Mouse (Mus musculus) lung, postnatal 0 days (tissue): ENCODE measurements around the gene Socs3. TPM values are rescaled to one million over a fixed set of nuclear protein-coding genes. Genes with fewer than 3 reads are reported as not detected.

Experiments
- ATAC-seq: fragments of 200-750 bp; cut with Nextera tagmentation; 2 replicates; pipeline ENCODE4 v1.8.0; 2017; ENCODE audit warnings: moderate library complexity
- DNase-seq: peaks from one replicate; pipeline ENCODE4 v3.0.0-alpha.2; 2016; ENCODE audit warnings: low spot score
- H3K27ac ChIP-seq: fragments of 300-500 bp; sonication (generic); 2 replicates; pipeline ENCODE4 v1.5.1; 2014; ENCODE audit warnings: antibody characterized with exemption, mild to moderate bottlenecking, low read length, mixed read lengths
- H3K27me3 ChIP-seq: fragments of 300-500 bp; sonication (generic); replicated peaks from 2 replicates; pipeline ENCODE4 v1.6.1; 2014; ENCODE audit warnings: low read length, mixed read lengths; ENCODE audit not compliant: insufficient read depth
- H3K36me3 ChIP-seq: fragments of 300-500 bp; sonication (generic); 2 replicates; pipeline ENCODE4 v1.6.1; 2014; ENCODE audit warnings: low read length, mixed read lengths; ENCODE audit not compliant: insufficient read depth
- H3K4me1 ChIP-seq: fragments of 300-500 bp; sonication (generic); 2 replicates; pipeline ENCODE4 v1.6.1; 2014; ENCODE audit warnings: antibody characterized with exemption, low read depth, low read length, mixed read lengths; ENCODE audit not compliant: insufficient read depth
- H3K4me2 ChIP-seq: fragments of 300-500 bp; sonication (generic); replicated peaks from 2 replicates; pipeline ENCODE4 v1.6.1; 2014; ENCODE audit warnings: low read depth, mild to moderate bottlenecking, low read length, moderate library complexity, mixed read lengths
- H3K4me3 ChIP-seq: fragments of 300-500 bp; sonication (generic); 2 replicates; pipeline ENCODE4 v1.5.1; 2014; ENCODE audit warnings: low read depth, low read length
- H3K9ac ChIP-seq: fragments of 300-500 bp; sonication (generic); replicated peaks from 2 replicates; pipeline ENCODE4 v1.6.1; 2014; ENCODE audit warnings: low read depth, mild to moderate bottlenecking
- H3K9me3 ChIP-seq: fragments of 300-500 bp; sonication (generic); 2 replicates; pipeline ENCODE4 v1.6.1; 2016; ENCODE audit warnings: low read length, mixed read lengths
- CTCF ChIP-seq: IDR thresholded peaks from 2 replicates; pipeline ENCODE4 v1.5.1; 2016; ENCODE audit warnings: antibody characterized with exemption, mild to moderate bottlenecking
- EP300 ChIP-seq: IDR thresholded peaks from 2 replicates; pipeline ENCODE4 v1.6.1; 2016; ENCODE audit warnings: antibody characterized with exemption, mild to moderate bottlenecking, control low read depth
- WGBS: fragments of 180-500 bp; shearing (Covaris S2); extraction: QIAGEN DNeasy Blood & Tissue Kit; methylation state at CpG from one replicate; pipeline ENCODE4 v1.1.7; 2014; 5-methylcytosine and 5-hydroxymethylcytosine counted together
- polyA plus RNA-seq: library from polyadenylated mRNA; unstranded; fragments of >200 nt; fragmentation: Nextera tagmentation; extraction: Ambion mirVana; gene quantifications from 2 replicates; pipeline ENCODE4 v1.2.1, GENCODE M21; 2015

Socs3 gene
- polyA plus RNA-seq, 1 experiment from 2014 or later: 27.5 TPM

GRCm38 (mm10) chr11:117986126-117987031, 16.5 kb upstream of the Socs3 start, which contains the start of gene Pgs1:
Pgs1 (plus strand) TSS chr11:117986292.
- DNase-seq (peak; percentile 95), ATAC-seq (peak; percentile 83)
- Histone ChIP-seq H3K9me3 (no peaks in the 10 kb centered on the region), H3K4me2 (peak within 1 kb of the TSS; percentile 60), H3K4me3 (peak within 1 kb of the TSS; percentile 100), H3K9ac (peak within 1 kb of the TSS; percentile 97), H3K27me3 (no peaks in the 10 kb centered on the region), H3K36me3 (no peaks in the 10 kb centered on the region), H3K4me1 (peaks cover 24% of the 10 kb centered on the region; the same call in 1 of the 2 replicates), H3K27ac (peak within 1 kb of the TSS; percentile 98)
- WGBS: 6% methylated on average over 50 of the region's 51 CpGs
- TF ChIP-seq EP300 (no peak), CTCF (no peak)

GRCm38 (mm10) chr11:117983770-117984169, 13.9 kb upstream of the Socs3 start:
- 54% methylated on average over 7 of the region's 7 CpGs for WGBS
- H3K4me2 ChIP-seq: no peak overlapping the region
- no peak for ATAC-seq
- H3K9ac ChIP-seq: no peak overlapping the region
- TF ChIP-seq CTCF (no peak), EP300 (no peak)
- no peak overlapping the region for H3K4me3 ChIP-seq
- H3K36me3 ChIP-seq: no peaks in the 10 kb centered on the region
- no peak overlapping the region for H3K27ac ChIP-seq
- H3K27me3 ChIP-seq: no peaks in the 10 kb centered on the region
- H3K9me3 ChIP-seq: no peaks in the 10 kb centered on the region
- no peak for DNase-seq
- peaks cover 9% of the 10 kb centered on the region; the same call in 1 of the 2 replicates for H3K4me1 ChIP-seq

- WGBS: 44% methylated on average over 5 of the region's 5 CpGs
- H3K4me1 ChIP-seq: peaks cover 5% of the 10 kb centered on the region; the same call in 1 of the 2 replicates
- ATAC-seq: peak; percentile 39
- H3K27me3 ChIP-seq: no peaks in the 10 kb centered on the region
- TF ChIP-seq EP300: peak; percentile 92
- no peak for TF ChIP-seq CTCF
- no peak overlapping the region for H3K4me3 ChIP-seq
- no peaks in the 10 kb centered on the region for H3K36me3 ChIP-seq
- no peak overlapping the region for H3K9ac ChIP-seq
- H3K27ac ChIP-seq: no peak overlapping the region
- no peaks in the 10 kb centered on the region for H3K9me3 ChIP-seq
- peak; percentile 58 for DNase-seq
- H3K4me2 ChIP-seq: no peak overlapping the region
These were observed 12.6 kb upstream of the Socs3 start for GRCm38 (mm10) chr11:117982426-117982825.

DNA sequence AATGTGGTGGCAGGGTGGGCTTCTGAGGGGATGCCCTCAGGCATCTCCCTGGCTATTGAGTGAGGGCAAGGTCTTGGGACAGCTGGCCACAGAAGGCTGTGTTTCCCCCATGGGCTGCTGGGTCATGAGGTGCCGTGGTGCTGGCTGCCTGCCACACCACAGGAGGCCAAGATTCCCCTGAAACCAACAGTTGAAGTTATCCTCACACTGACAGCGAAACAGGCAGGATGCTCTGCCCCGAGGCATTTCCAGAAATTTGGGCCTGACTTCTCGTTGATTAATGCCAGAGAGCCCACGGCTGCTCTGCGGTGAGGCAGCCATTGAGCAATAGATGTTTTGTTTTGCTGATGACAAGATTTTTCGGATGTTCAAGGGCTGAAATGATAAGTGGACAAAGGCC, 9.5 kb upstream of the Socs3 start:
- Histone ChIP-seq H3K4me3 (no peak overlapping the region), H3K27me3 (no peaks in the 10 kb centered on the region), H3K36me3 (no peaks in the 10 kb centered on the region), H3K9me3 (no peaks in the 10 kb centered on the region), H3K27ac (no peak overlapping the region), H3K4me2 (no peak overlapping the region), H3K9ac (no peak overlapping the region), H3K4me1 (peaks cover 19% of the 10 kb centered on the region; the same call in 1 of the 2 replicates)
- no peak for DNase-seq
- ATAC-seq: no peak
- WGBS: 36% methylated on average over 7 of the region's 7 CpGs
- no peak for TF ChIP-seq EP300
- TF ChIP-seq CTCF: no peak

DNA sequence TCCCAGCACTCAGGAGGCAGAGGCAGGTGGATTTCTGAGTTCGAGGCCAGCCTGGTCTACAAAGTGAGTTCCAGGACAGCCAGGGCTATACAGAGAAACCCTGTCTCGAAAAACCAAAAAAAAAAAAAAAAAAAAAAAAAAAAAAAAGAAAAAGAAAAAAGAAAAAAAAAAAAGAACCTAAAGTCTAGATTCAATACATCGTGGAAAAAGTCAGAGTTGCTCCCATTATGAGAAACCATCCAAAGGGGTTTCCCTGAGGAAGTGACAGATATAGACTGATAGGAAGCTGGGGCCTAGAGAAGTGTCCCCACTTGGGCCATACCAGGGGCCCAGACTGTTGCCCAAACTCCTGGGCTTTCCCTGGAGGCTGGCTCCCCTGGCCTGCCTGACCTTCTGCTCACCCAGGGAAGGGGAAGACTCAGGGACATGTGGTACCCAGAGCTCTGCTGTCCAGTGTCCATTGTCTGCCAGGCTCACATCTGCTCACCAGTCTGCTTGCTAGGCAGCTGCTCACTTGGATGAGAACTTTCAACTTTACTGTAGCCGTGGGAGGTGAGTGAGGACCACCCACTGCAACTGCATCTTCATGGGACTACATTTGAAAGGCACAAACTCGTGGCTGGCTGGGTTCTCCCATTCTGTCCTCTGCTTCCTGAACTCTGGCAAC, 8.0 kb upstream of the Socs3 start:
- no peak for DNase-seq
- no peak overlapping the region for H3K27ac ChIP-seq
- TF ChIP-seq EP300: no peak
- TF ChIP-seq CTCF: no peak
- no peaks in the 10 kb centered on the region for H3K9me3 ChIP-seq
- 56% methylated on average over 4 of the region's 5 CpGs for WGBS
- H3K9ac ChIP-seq: no peak overlapping the region
- H3K4me3 ChIP-seq: no peak overlapping the region
- H3K27me3 ChIP-seq: no peaks in the 10 kb centered on the region
- no peaks in the 10 kb centered on the region for H3K36me3 ChIP-seq
- no peak overlapping the region for H3K4me2 ChIP-seq
- ATAC-seq: no peak
- H3K4me1 ChIP-seq: peaks cover 24% of the 10 kb centered on the region; the same call in 1 of the 2 replicates

- WGBS: 25% methylated on average over 8 of the region's 8 CpGs
- no peak for TF ChIP-seq CTCF
- Histone ChIP-seq H3K9me3 (no peaks in the 10 kb centered on the region), H3K27ac (peak overlapping the region; percentile 85), H3K27me3 (no peaks in the 10 kb centered on the region), H3K4me1 (peaks cover 24% of the 10 kb centered on the region; the same call in 1 of the 2 replicates), H3K4me3 (no peak overlapping the region), H3K9ac (no peak overlapping the region), H3K4me2 (no peak overlapping the region), H3K36me3 (no peaks in the 10 kb centered on the region)
- DNase-seq: peak; percentile 89
- ATAC-seq: peak; percentile 87
These were observed 6.3 kb upstream of the Socs3 start for GRCm38 (mm10) chr11:117976081-117976582.
